In the genomic region with DNA sequence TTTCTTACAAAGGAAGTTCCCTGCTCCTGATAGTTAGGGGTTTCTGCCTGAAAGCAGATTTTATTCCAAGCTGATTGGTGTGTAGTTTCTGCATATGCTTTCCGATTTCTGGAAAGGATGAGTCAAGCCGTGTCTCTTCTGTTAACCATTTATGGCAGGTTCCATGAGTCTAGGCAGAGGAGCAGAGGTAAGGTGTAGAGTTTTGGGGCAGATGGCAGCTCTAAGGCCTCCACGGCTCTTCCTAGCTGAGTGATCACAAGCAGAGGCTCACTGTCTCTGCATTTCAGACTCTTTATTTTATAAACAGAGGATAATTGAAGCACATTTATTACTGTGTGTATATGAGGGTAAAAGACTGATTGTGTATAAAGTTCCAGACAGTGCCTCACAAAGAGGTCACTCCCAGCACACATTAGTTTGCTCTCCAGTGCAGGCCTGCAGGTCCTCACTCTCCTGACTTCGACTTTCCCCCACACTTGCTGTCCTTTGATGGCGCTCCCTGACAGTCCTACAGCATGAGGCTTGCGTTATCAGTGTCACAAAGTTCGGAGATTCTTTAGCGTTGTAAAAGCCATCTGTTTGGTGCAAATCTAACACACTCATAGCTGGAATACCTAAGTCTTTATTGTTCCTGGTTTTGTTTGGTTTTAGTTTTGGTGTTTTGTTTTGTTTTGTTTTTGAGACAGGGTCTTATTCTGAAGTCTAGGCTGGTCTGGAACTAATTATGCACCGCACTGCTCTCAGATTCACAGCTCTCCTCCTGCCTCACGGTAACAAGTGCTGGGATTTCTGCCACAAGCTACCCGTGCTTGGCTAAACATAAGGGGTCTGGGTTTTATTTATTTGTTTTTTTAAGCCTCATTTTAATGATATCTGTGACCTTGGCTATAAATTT, we compare ENCODE assay signal across 18 mouse cellular contexts.
A peak's percentile ranks its signal among the peaks of the same experiment; 100 is the strongest.
DNase-seq lines count a peak whose midpoint lies in the region; ATAC-seq and TF ChIP-seq lines count a peak whose summit lies in the region.
"Had no signal": no experiment of that assay in that cellular context is flagged by ENCODE, and none has a peak within 500 bp of the region (broad histone marks: within the 10 kb centered on the region; RNA-seq: fewer than 3 reads in every experiment).

No protein-coding gene starts in this region.

- no peak for DNase-seq in kidney, adult 2 months
- DNase-seq in embryo, embryonic 11 days = peak; percentile 49
- DNase-seq in intestine, embryonic 14.5 days (ENCODE audit: low spot score) = peak; percentile 64
- DNase-seq in layer of hippocampus, postnatal 10 days (ENCODE audit: low spot score in 2 of 2) = no peak
- no peak for DNase-seq in adrenal gland, adult 2 months
- no peak for DNase-seq in thymus, postnatal 25 days
- DNase-seq: adrenal gland, postnatal 10 days; gastrocnemius, adult 2 months; kidney, adult 11 months; spleen, adult 18-20 months had no signal

- TF ChIP-seq CTCF in kidney, adult 2 months (conservative IDR thresholded peaks at IDR 0.05; ENCODE audit: insufficient read depth, insufficient read length, low read depth, low read length) = no peak

- H3K36me3 ChIP-seq in kidney, embryonic 15.5 days = no peaks in the 10 kb centered on the region
- H3K36me3 ChIP-seq in kidney, adult 2 months (ENCODE audit: control insufficient read depth, insufficient read depth, low read length) = no peaks in the 10 kb centered on the region
- H3K36me3 ChIP-seq in intestine, embryonic 14.5 days (ENCODE audit: control insufficient read depth, insufficient read depth, low read length) = no peaks in the 10 kb centered on the region
- no peaks in the 10 kb centered on the region for H3K36me3 ChIP-seq in stomach, embryonic 14.5 days (ENCODE audit: control insufficient read depth, insufficient read depth, low read length)
- H3K36me3 ChIP-seq: hindbrain, embryonic 10.5 days; midbrain, embryonic 15.5 days; neural tube, embryonic 12.5 days had no signal

- no peak overlapping the region for H3K27ac ChIP-seq in kidney, embryonic 15.5 days
- H3K27ac ChIP-seq in kidney, adult 2 months (ENCODE audit: insufficient read depth, low read depth, low read length) = no peak overlapping the region
- H3K27ac ChIP-seq in intestine, embryonic 14.5 days (ENCODE audit: low read depth) = peak overlapping the region; percentile 65
- H3K27ac ChIP-seq in stomach, embryonic 14.5 days (ENCODE audit: low read length) = peak overlapping the region; percentile 90
- H3K27ac ChIP-seq: gastrocnemius, adult 2 months; left cerebral cortex, adult 2 months; macrophage; midbrain, embryonic 15.5 days; neural tube, embryonic 12.5 days had no signal

- H3K9me3 ChIP-seq in kidney, embryonic 15.5 days (replicated peaks) = no peaks in the 10 kb centered on the region
- H3K9me3 ChIP-seq in intestine, embryonic 14.5 days (ENCODE audit: control insufficient read depth, low read length) = no peaks in the 10 kb centered on the region
- H3K9me3 ChIP-seq in stomach, embryonic 14.5 days (ENCODE audit: control insufficient read depth, low read depth, low read length) = no peaks in the 10 kb centered on the region
- H3K9me3 ChIP-seq: forebrain, embryonic 13.5 days; hindbrain, embryonic 10.5 days; midbrain, embryonic 15.5 days; neural tube, embryonic 12.5 days had no signal

- no peak overlapping the region for H3K9ac ChIP-seq in kidney, embryonic 15.5 days
- no peak overlapping the region for H3K9ac ChIP-seq in intestine, embryonic 14.5 days (ENCODE audit: low read length)
- H3K9ac ChIP-seq in stomach, embryonic 14.5 days (replicated peaks; ENCODE audit: low read depth, low read length) = no peak overlapping the region
- H3K9ac ChIP-seq: forebrain, embryonic 13.5 days; midbrain, embryonic 15.5 days; neural tube, embryonic 12.5 days had no signal

- H3K27me3 ChIP-seq in kidney, embryonic 15.5 days = peaks cover 5% of the 10 kb centered on the region; the same call in 1 of the 2 replicates
- H3K27me3 ChIP-seq in kidney, adult 2 months (replicated peaks; ENCODE audit: control insufficient read depth, insufficient read depth, low read length) = no peaks in the 10 kb centered on the region
- H3K27me3 ChIP-seq in intestine, embryonic 14.5 days (replicated peaks; ENCODE audit: control insufficient read depth, insufficient read depth, low read length) = no peaks in the 10 kb centered on the region
- no peaks in the 10 kb centered on the region for H3K27me3 ChIP-seq in stomach, embryonic 14.5 days (ENCODE audit: control insufficient read depth, insufficient read depth, low read length)
- H3K27me3 ChIP-seq: forebrain, embryonic 13.5 days; midbrain, embryonic 15.5 days; neural tube, embryonic 12.5 days had no signal

- no peak overlapping the region for H3K4me2 ChIP-seq in kidney, embryonic 15.5 days
- H3K4me2 ChIP-seq in intestine, embryonic 14.5 days (ENCODE audit: low read length) = peak overlapping the region; percentile 10; the same call in 1 of the 2 replicates
- H3K4me2 ChIP-seq in stomach, embryonic 14.5 days (replicated peaks; ENCODE audit: low read depth, low read length) = no peak overlapping the region
- H3K4me2 ChIP-seq: midbrain, embryonic 15.5 days; neural tube, embryonic 12.5 days had no signal

- 30% methylated on average over 11 of the region's 11 CpGs for WGBS in kidney, embryonic 15.5 days
- WGBS in kidney, adult 2 months = 47% methylated on average over 11 of the region's 11 CpGs
- WGBS in intestine, embryonic 14.5 days = 12% methylated on average over 11 of the region's 11 CpGs
- 14% methylated on average over 11 of the region's 11 CpGs for WGBS in stomach, embryonic 14.5 days

- TF ChIP-seq POLR2A in kidney, adult 2 months (IDR thresholded peaks at IDR 0.05; ENCODE audit: low read depth, low read length) = no peak

- H3K4me1 ChIP-seq in kidney, embryonic 15.5 days = peaks cover 21% of the 10 kb centered on the region
- H3K4me1 ChIP-seq in kidney, adult 2 months (ENCODE audit: control insufficient read depth, insufficient read depth, low read length) = no peaks in the 10 kb centered on the region
- H3K4me1 ChIP-seq in intestine, embryonic 14.5 days (replicated peaks; ENCODE audit: control insufficient read depth, insufficient read depth, low read length) = peaks cover 18% of the 10 kb centered on the region
- peaks cover 36% of the 10 kb centered on the region for H3K4me1 ChIP-seq in stomach, embryonic 14.5 days (ENCODE audit: control insufficient read depth, insufficient read depth, low read length)

- H3K4me3 ChIP-seq in kidney, embryonic 15.5 days (replicated peaks) = no peak overlapping the region
- H3K4me3 ChIP-seq in kidney, adult 2 months (ENCODE audit: insufficient read depth, low read depth, low read length) = no peak overlapping the region
- H3K4me3 ChIP-seq in intestine, embryonic 14.5 days (ENCODE audit: low read depth, low read length) = no peak overlapping the region
- no peak overlapping the region for H3K4me3 ChIP-seq in stomach, embryonic 14.5 days (ENCODE audit: low read depth, low read length)
- H3K4me3 ChIP-seq: forebrain, embryonic 13.5 days; gastrocnemius, adult 2 months; hindbrain, embryonic 10.5 days; left cerebral cortex, adult 2 months; midbrain, embryonic 15.5 days; neural tube, embryonic 12.5 days had no signal

- ATAC-seq in kidney, embryonic 15.5 days (replicated peaks; ENCODE audit: low FRiP score) = peak; percentile 46; the same call in 1 of the 2 replicates
- ATAC-seq in intestine, embryonic 14.5 days (replicated peaks; ENCODE audit: low FRiP score, low TSS enrichment, low read depth) = peak; percentile 74
- peak; percentile 62; the same call in 1 of the 2 replicates for ATAC-seq in stomach, embryonic 14.5 days (ENCODE audit: insufficient number of reproducible peaks, insufficient read depth, low FRiP score, low read depth)

Comparison
In these comparisons a context has a peak if more than half of its experiments do, and no peak if none do; other contexts are left out.
1. H3K27ac ChIP-seq: peak in intestine, embryonic 14.5 days (single experiment) and stomach, embryonic 14.5 days (single experiment); none in kidney, embryonic 15.5 days (single experiment) and kidney, adult 2 months (single experiment).
2. DNase-seq: peak in embryo, embryonic 11 days (single experiment) and intestine, embryonic 14.5 days (single experiment); none in kidney, adult 2 months (single experiment), layer of hippocampus, postnatal 10 days (0 of 2), adrenal gland, adult 2 months (single experiment) and thymus, postnatal 25 days (single experiment).
3. Peak in every context shown above with its lines, with median percentiles within 50 percentile points of each other: ATAC-seq.